Mouse (Mus musculus) olfactory bulb, adult 2 months (tissue): ENCODE data around the gene Gm17359. TPM values are rescaled to one million over a fixed set of nuclear protein-coding genes. Genes with fewer than 3 reads are reported as not detected.
"Not testable (repeated sequence)": the region's sequence is repeated elsewhere in the genome, so short reads cannot be mapped to it uniquely, and the experiment has no call there.

ENCODE experiments used
- H3K27ac ChIP-seq: fragments of 200-500 bp; 2 replicates; pipeline ENCODE4 v1.5.1; 2012; ENCODE audit warnings: low read depth, low read length; ENCODE audit not compliant: insufficient read depth
- H3K4me1 ChIP-seq: fragments of 200-500 bp; 2 replicates; pipeline ENCODE4 v1.6.1; 2012; ENCODE audit warnings: low read length; ENCODE audit not compliant: control insufficient read depth, insufficient read depth
- H3K4me3 ChIP-seq: fragments of 200-500 bp; 2 replicates; pipeline ENCODE4 v1.5.1; 2012; ENCODE audit warnings: mild to moderate bottlenecking, low read depth, low read length, moderate library complexity; ENCODE audit not compliant: insufficient read depth
- CTCF ChIP-seq: fragments of 200-500 bp; IDR thresholded peaks from 2 replicates; pipeline ENCODE4 v1.5.1; 2012; ENCODE audit warnings: low read depth, mild to moderate bottlenecking, low read length, moderate library complexity; ENCODE audit not compliant: insufficient read depth
- POLR2A ChIP-seq: fragments of 200-500 bp; IDR thresholded peaks from 2 replicates; pipeline ENCODE4 v1.6.1; 2012; ENCODE audit warnings: mild to moderate bottlenecking, low read depth, low read length, moderate library complexity; ENCODE audit not compliant: insufficient read depth
- WGBS: fragments of 180-500 bp; shearing (Covaris S2); methylation state at CpG from one replicate; pipeline ENCODE4 v1.1.7; 2018; 5-methylcytosine and 5-hydroxymethylcytosine counted together
- polyA plus RNA-seq: library from polyadenylated mRNA; stranded (reverse); fragments of >200 nt; gene quantifications from 2 replicates; pipeline ENCODE4 v1.2.4, GENCODE M21; 2012; ENCODE audit warnings: low replicate concordance; ENCODE audit not compliant: missing spikeins, insufficient read depth, insufficient read length

The Gm17359 gene
- polyA plus RNA-seq, 1 experiment: not detected

DNA sequence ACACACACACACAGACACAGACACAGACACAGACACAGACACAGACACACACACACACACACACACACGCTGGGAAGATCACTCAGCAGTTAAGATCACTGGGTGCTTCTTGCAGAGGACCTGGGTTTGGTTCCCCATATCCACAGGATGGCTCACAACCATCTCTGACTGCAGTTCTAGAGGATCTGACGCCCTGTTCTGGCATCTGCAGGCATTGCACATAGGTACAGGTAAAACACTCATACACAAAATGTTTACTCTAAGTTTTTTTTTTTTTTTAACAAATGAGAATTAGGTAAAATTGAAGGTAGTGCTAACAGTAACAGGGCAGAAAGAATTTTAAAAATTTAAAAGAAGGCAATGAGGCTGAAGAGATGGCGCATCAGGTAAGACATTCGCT, 109.7 kb downstream of the Gm17359 start:
- over 99% methylated on average over 4 of the region's 4 CpGs for WGBS
- H3K4me3 ChIP-seq: no peak overlapping the region
- peaks cover 5% of the 10 kb centered on the region for H3K4me1 ChIP-seq
- TF ChIP-seq CTCF: no peak
- H3K27ac ChIP-seq: no peak overlapping the region

DNA sequence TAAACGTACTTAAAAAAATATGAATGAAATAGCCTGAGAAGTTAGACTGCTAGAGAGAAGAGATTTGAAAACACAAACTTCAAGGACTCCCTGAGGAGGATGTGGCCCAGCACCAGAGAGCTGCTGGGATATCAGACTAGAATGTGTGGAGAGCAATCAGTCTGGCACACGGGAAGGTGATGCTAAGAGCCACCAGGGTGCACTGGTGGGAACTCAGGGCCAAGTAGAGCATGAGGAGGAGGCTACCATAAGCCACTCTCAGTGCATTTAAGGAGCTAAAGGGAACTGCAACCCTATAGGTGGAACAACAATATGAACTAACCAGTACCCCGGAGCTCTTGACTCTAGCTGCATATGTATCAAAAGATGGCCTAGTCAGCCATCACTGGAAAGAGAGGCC, 110.2 kb downstream of the Gm17359 start:
- H3K4me3 ChIP-seq, H3K4me1 ChIP-seq, H3K27ac ChIP-seq: not testable (repeated sequence)
- 89% methylated on average over 3 of the region's 3 CpGs for WGBS

DNA sequence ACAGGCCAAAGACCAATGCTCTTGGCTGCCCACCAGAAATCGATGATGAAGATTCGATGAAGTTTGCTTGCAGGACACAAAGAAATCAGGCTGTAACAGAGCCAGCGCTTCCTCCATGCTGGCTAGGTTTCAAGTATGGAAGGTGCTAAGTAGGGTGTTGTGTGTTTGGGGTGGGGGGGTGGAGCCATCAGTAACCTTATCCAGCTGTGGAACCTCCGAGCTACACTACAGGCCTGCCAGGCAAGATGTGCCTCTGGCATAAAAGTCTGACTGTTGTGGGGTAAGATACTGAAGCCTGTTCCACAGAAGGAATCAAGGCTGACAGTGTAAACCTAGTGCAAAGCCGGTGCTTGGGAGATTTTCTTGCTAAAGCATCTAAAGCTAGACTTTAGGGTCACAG, 112.0 kb downstream of the Gm17359 start:
- WGBS: 76% methylated on average over 5 of the region's 5 CpGs
- no peak overlapping the region for H3K27ac ChIP-seq
- TF ChIP-seq CTCF (no peak), POLR2A (no peak)

DNA sequence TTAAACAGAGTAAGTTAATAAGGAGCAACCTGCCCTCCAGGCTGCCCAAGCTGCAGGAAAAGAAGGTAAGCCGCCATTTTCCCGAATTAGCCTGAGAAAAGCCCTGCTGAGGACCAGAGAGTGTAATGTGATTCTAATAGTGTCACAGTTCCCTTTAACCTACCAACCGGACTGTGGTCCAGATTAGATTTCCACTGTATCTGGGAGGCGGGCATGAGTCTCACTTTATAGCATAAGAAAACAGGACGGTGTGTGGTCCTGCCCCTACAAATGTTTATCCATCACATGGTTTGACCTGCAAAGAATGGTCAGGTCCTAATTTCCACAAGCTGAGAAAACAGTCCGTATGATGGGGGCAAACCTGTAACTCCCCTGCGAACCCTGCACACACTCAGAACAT, 112.9 kb downstream of the Gm17359 start:
- TF ChIP-seq POLR2A: no peak
- TF ChIP-seq CTCF: no peak
- Histone ChIP-seq H3K27ac (no peak overlapping the region), H3K4me1 (peaks cover 4% of the 10 kb centered on the region; the same call in 1 of the 2 replicates), H3K4me3 (no peak overlapping the region)
- 85% methylated on average over 7 of the region's 7 CpGs for WGBS

More for the DNA sequence above, 112.0 kb downstream of the Gm17359 start:
- Histone ChIP-seq H3K4me1 (peaks cover 4% of the 10 kb centered on the region; the same call in 1 of the 2 replicates), H3K4me3 (no peak overlapping the region)

- H3K4me1 ChIP-seq: no peaks in the 10 kb centered on the region
Observed at GRCm38 (mm10) chr3:79452696-79453263, 116.3 kb downstream of the Gm17359 start.

GRCm38 (mm10) chr3:79455761-79456160, 119.3 kb downstream of the Gm17359 start:
- H3K4me1 ChIP-seq: no peaks in the 10 kb centered on the region
- TF ChIP-seq POLR2A (no peak), CTCF (no peak)
- no peak overlapping the region for H3K27ac ChIP-seq
- no peak overlapping the region for H3K4me3 ChIP-seq
- WGBS: 91% methylated on average over 11 of the region's 11 CpGs

More at GRCm38 (mm10) chr3:79452696-79453263, 116.3 kb downstream of the Gm17359 start:
- H3K27ac ChIP-seq: no peak overlapping the region
- TF ChIP-seq POLR2A (no peak), CTCF (no peak)
- WGBS: 57% methylated on average over 14 of the region's 14 CpGs
- no peak overlapping the region for H3K4me3 ChIP-seq

- TF ChIP-seq CTCF (no peak), POLR2A (no peak)
- 84% methylated on average over 14 of the region's 14 CpGs for WGBS
Observed at GRCm38 (mm10) chr3:79458651-79459275, 122.3 kb downstream of the Gm17359 start.

GRCm38 (mm10) chr3:79469440-79469839, 133.0 kb downstream of the Gm17359 start:
- WGBS: 100% methylated on average over 5 of the region's 5 CpGs
- no peaks in the 10 kb centered on the region for H3K4me1 ChIP-seq
- no peak overlapping the region for H3K27ac ChIP-seq
- no peak overlapping the region for H3K4me3 ChIP-seq
- TF ChIP-seq CTCF (no peak), POLR2A (no peak)

More at GRCm38 (mm10) chr3:79458651-79459275, 122.3 kb downstream of the Gm17359 start:
- Histone ChIP-seq H3K4me3 (no peak overlapping the region), H3K4me1 (no peaks in the 10 kb centered on the region), H3K27ac (no peak overlapping the region)

DNA sequence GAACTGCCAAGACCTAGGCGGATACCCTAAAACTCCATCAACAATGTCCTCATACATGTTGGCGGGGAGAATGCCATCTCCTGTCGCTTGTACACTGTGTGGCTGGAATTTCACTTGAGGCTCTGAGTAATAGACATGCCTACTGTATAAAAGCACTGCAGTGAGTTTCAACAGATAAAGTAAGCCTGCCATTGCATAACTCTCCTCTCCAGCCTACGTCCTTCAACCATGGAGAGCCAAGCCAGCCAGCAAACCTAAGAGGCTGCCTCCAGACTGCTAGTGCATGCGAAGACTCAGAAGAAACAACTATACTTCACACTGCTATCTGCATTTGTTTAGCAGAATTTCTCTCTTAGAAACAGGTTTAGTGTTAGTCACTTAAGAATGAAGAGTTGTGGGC, 135.9 kb downstream of the Gm17359 start:
- 98% methylated on average over 5 of the region's 5 CpGs for WGBS
- H3K4me3 ChIP-seq: no peak overlapping the region
- no peak overlapping the region for H3K27ac ChIP-seq
- TF ChIP-seq CTCF (no peak), POLR2A (no peak)
- peaks cover 4% of the 10 kb centered on the region for H3K4me1 ChIP-seq
